Mouse (Mus musculus) thymus, postnatal 10 days (tissue): ENCODE results near the gene Myo18b.

Experiments
- DNase-seq, 2 experiments: peaks; one replicate each; pipeline ENCODE4 v3.0.0; 2021; ENCODE audit warnings: low spot score in 2 of 2

Gene Myo18b

DNA sequence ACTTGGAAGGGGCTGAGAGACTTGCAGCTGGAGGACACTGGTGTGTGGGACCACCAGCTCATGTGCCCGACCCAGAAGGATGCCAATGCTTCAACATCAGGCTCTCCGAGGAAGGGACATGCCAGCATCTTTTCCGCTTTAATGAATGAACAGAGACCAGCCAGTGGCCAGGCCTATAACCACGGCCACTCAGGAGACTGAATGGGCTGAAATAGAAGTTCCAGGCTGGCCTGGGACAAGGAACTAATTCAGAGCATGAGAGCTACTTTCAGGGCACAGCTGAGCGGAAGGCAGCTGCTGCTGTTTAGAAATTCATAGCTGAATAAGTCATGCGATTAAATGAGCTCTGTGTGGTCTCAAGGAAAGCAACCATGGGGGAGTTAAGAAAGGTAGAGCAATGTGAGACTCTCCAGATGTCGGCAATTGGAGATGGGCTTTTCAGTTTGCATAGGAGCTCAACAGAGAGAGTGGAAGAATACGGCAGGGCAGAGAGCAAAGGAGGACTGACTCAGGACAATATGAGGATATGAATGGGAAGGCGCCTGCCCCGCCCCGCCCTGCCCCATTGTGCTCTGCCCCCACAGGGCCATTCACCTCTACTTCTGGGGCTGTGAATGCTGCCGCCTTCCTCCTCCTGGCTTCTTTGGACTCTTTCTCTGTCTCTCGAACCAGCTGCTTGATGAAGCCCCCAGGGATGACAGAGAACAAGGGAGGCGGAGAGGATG lies 18.6 kb downstream of the Myo18b start:
- no peak for DNase-seq

- DNase-seq = peak in 1 of 2 experiments; percentile 28
These were observed 19.2 kb downstream of the Myo18b start for GRCm38 (mm10) chr5:112876846-112877390.

DNA sequence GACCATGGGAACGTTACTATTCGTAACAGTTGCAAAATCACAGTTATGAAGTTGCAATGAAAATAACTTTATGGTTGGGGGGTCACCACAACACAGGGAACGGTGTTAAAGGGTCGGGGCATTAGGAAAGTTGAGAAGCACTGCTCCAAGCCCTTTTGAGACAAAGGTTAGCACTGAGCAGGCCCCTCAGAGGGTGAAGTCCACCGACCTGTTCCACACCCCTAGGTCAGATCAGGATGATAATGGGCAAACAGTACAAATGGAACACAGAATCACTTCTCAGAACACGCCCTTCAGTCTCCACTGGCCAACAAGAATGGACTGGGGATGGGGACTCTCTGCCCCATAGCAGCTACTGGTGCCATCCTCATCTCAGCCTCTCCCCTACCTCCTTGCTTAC lies 23.2 kb downstream of the Myo18b start:
- DNase-seq = no peak

DNA sequence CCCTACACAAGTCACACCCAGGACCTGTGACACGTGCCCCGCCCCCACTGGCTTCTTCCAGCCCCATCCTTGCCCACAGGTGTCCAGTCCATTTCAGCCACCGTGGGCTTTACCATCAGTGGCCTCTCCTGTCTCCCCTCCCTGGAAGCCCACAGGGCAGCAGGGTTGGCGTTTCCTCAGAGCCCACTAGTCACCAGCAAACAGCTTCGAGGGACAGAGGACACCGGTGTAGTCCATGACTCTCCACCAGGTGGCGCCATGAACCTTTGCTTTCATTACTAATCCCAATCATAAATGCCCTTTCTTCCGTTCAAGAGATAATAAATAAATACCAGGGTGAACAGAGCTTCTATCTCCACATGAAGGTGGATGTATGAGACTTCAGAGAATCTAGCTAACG lies 25.4 kb downstream of the Myo18b start:
- DNase-seq = peak; percentile 12 to 67

- DNase-seq = no peak
These were observed 27.5 kb downstream of the Myo18b start for GRCm38 (mm10) chr5:112868620-112869019.

DNA sequence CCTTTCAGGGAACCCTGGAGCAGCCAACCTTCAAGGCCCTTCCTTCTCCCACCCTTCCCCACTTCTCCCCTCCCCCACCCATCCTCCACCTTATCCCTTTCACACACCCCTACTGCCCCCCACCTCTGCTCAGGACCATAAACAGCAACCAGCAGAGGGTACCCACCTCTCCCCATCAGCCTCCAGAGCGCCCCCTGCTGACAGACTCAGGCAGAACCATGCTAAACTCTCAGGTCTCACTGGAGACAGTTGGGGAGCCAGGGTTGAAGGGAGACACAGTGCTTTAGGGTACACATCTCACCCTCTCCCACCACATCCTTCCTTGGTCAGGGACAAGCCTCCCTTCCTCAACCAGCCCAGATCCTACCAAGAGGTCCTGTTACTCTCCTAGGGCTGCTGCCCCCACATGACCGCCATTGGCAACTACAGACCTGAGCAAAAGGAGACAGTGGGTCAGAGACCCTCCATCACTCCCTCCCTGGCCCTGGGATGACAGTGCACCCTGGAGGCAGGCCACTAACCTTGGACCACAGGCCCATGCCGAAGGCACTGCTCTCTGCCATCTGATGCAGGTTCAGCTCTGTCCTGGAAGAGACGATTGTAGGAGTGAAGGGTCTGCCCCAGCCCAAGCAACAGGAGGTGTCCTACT lies 31.3 kb downstream of the Myo18b start:
- peak in 1 of 2 experiments; percentile 46 for DNase-seq

DNA sequence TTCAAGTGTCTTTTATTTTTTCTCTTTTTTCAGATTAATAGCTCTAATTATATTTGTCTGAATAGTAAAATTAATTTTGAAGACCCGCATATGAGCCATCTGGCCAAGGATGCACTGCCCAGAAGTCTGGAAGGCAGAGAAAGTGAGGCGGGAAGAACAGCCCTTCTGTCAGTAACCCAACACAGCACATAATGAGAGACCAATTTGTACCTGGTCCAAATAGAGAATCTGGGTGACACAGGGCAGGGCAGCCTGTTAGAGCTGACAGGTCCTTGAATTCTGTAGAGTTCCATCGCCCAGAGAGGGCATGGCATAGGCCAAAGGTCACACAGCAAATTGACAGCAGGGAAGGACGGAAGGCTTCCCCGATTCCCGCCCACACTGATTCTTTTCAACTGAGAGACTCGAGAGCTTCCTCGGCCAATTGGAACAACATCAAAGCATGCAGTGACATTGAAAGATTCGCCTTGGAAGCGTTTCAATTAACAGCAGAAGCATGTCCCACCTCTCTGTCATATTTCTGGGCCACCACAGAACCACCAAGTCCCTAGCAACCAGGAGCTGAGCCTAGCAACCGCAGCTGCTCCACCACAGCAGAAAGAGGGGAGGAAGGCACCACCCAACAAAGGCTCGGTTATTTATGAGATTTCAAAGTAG lies 36.7 kb downstream of the Myo18b start:
- DNase-seq = no peak

- no peak for DNase-seq
These were observed 43.0 kb downstream of the Myo18b start for GRCm38 (mm10) chr5:112853179-112853578.

DNA sequence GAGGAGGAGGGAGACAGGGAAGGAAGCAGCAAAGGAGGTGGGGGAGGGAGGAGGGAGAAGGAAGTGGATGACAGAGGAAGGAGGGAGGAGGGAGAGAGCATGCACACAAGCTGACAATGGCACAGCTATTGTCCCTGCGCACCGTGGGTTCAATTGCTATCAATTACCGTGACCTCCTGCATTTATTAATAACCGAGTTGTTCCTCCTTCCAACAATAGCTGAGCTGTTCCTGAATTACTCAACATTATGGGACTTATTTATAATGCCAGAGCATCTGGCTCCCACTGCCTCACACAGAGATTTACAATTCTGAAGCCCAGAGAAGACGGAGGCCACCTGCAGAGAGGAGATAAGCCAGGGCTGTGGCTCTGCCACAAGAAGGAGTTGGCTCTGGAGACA lies 44.8 kb downstream of the Myo18b start:
- DNase-seq = no peak

GRCm38 (mm10) chr5:112848586-112849280 lies 47.4 kb downstream of the Myo18b start:
- DNase-seq = peak in 1 of 2 experiments; percentile 48

DNA sequence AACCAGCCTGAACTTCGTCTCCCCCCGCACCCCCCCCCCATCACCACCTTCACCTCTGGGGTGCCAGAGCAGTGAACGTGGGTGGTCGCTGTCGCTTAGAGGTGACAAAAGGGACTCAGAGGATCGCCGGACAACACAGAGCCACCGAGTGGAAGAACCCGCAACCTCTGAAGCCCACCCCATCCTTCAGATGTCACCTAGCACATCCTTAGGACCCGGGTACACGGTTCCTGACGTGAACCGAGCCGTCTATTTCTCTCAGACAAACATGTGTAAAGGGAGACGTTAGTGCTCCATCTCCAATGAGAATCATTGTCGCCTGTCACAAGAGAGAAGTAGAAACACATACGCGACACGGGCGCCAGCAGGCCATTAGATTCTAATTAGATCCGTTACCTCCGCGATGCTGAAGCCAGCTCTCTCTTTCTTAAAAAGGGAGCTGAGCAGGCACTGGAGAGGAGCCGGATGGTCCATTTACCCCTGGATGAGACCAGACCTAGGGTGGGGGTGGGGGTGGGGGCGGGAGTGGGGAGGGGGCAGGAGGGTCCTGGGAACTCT lies 48.1 kb downstream of the Myo18b start:
- no peak for DNase-seq

GRCm38 (mm10) chr5:112846146-112846545 lies 50.0 kb downstream of the Myo18b start:
- DNase-seq = no peak

DNA sequence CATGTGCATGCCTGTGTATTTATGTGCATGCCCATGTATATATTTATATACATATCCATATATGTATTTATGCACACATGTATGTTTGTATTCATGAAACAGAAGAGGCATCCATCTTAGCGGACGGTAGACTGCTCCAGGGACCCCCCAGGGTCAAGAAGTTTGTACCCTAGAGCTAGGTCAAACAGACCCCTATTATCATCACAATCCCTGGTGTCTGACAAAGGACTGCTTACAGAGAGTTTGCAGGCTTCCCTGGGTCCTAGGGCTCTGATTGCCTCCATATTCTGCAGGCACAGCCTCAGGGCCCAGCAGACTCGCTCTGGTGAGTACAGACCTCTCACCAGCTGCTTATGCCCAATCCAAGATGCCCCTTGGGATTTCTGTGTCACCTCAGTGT lies 51.7 kb downstream of the Myo18b start:
- DNase-seq = no peak

- no peak for DNase-seq
These were observed 52.4 kb downstream of the Myo18b start for GRCm38 (mm10) chr5:112843676-112844257.

DNA sequence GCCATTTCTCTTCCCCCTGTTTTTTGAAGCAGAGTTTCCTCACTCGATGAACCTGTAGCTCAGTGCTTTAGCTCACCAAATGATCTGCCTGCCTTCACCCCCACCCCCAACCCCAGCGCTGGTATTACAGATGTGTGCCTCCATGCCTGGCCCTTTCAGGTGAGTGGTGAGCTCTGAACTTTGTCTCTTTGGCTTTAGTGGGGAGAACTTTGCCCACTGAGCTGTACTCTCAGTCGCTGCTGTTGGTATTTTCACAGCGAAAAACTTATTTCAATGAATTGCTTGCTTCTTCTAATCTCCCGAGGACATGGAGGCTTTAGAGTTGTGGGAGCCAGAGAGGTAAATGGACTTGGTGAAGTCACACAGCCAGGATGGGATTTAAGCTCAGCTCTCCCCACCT lies 53.5 kb downstream of the Myo18b start:
- DNase-seq = no peak

DNA sequence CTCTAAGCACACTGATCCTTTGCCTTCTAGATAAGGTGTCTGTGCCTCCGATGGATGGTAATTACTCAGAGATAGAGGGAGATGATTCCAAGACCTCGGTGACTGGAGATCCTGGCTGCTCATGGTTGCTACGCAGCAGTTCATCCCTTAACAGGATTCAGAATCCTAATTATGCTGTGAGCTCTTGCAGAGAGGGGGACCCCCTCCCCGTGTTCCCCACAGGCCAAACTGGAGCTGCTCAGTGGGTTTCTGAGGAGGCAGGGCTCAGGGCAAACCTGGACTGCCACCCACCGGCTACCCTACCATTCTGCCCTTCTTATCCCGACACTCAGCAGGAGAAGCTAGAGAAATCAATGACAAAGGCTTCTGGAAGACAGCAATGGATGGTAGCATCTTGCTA lies 54.3 kb downstream of the Myo18b start:
- no peak for DNase-seq

DNA sequence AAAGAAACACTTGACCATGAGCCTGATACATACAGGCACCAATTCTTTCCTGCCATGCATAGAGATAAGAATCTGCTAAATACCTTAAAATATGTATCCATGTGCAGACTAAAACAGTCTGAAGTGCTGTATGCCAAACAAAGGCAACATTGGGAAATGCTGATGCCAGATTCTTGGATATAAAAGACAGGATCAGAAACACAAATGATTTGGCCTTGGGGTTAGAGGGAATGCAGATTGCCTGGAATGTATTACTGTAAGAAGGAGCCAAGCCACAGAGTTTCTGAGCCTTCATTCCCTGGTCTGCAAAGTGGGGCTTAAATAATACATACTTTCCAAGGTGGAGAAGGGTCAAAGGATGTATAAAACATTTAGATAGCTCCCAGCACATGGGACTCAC lies 61.3 kb downstream of the Myo18b start:
- no peak for DNase-seq

DNA sequence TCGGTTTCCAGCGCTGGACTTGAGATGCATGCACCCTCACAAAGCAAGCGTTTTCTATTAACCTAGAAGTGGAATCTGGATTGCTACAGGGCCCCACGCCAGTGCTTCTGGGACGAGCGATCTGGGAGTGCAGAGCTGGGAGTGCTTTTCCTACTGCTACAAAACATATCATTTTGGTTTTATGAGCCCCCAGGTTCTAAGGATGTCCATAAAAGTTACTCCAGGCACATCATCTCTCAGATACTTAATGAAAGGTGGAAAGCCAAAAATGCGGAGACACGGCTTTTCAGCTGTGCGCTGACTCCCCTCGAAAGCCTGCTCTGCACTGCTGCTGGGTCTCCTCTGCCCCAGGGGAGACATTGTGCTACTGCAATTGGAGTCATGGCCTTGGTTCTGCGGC lies 62.3 kb downstream of the Myo18b start:
- DNase-seq = no peak

DNA sequence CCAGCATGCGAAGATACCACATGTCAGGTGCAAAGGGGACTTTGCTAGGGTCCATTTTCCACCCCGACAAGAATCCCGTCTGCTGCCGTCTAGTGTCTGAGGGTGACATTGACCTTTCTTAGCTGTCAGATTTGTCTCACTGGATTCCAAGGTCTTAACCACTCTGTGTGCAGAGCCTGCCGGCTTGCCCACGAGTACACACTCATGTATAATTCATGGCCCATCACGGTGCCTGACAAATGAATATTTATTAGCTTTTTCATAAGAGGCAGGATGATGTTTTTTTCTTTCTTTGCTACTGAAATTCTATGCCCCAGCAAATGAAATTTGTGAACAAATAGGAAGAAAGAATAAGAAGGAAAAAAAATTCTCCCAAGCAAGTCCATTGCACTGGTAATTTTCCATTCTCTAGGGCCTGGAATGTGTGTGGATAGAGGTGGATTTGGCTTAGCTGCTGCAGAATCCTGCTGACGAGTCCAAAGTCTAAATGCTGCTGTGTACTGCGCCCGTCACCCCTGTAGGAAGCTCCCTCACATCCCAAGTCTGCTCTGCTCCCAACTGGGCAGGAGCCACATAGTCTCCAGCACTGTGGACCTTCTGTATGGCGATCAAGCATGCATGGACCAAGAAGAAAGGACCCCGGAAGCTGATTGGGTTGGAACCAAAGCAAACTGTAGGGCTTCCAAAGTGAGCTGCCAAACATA lies 70.9 kb downstream of the Myo18b start:
- no peak for DNase-seq

- peak in 1 of 2 experiments; percentile 12 for DNase-seq
These were observed 71.8 kb downstream of the Myo18b start for GRCm38 (mm10) chr5:112824376-112824775.

GRCm38 (mm10) chr5:112822426-112822825 lies 73.7 kb downstream of the Myo18b start:
- no peak for DNase-seq
